Mouse (Mus musculus): ENCODE results near the gene Rad51b. TPM values are rescaled to one million over a fixed set of nuclear protein-coding genes. Genes with fewer than 3 reads are reported as not detected.
"Not testable (repeated sequence)": the region's sequence is repeated elsewhere in the genome, so short reads cannot be mapped to it uniquely, and the experiment has no call there.

Gene Rad51b
- polyA plus RNA-seq, 1 experiment from 2014 or later, result 7.7 TPM

- no peak overlapping the region for H3K9ac ChIP-seq
- no peaks in the 10 kb centered on the region; the same call in 1 of the 2 replicates for H3K36me3 ChIP-seq (replicated peaks)
- no peaks in the 10 kb centered on the region; the same call in 1 of the 2 replicates for H3K4me1 ChIP-seq
- no peak for ATAC-seq (ENCODE audit: low FRiP score)
- no peak overlapping the region for H3K4me3 ChIP-seq (replicated peaks)
- H3K4me2 ChIP-seq, result no peak overlapping the region
- H3K27me3 ChIP-seq, result no peaks in the 10 kb centered on the region
- 89% methylated on average over 9 of the region's 9 CpGs for WGBS
- H3K9me3 ChIP-seq, result no peaks in the 10 kb centered on the region
- H3K27ac ChIP-seq, result no peak overlapping the region
These were observed 4.7 kb downstream of the Rad51b start for GRCm38 (mm10) chr12:79301802-79302201.

- H3K27me3 ChIP-seq, result no peaks in the 10 kb centered on the region
- WGBS, result 57% methylated on average over 1 of the region's 1 CpGs
- ATAC-seq (ENCODE audit: low FRiP score), result no peak
These were observed 8.0 kb downstream of the Rad51b start for GRCm38 (mm10) chr12:79305131-79305530.

GRCm38 (mm10) chr12:79306013-79306412, 8.9 kb downstream of the Rad51b start:
- ATAC-seq (ENCODE audit: low FRiP score), result no peak
- WGBS, result 91% methylated on average over 4 of the region's 4 CpGs
- Histone ChIP-seq H3K27me3 (no peaks in the 10 kb centered on the region), H3K36me3 (replicated peaks) (no peaks in the 10 kb centered on the region; the same call in 1 of the 2 replicates), H3K9ac (no peak overlapping the region), H3K4me2 (no peak overlapping the region), H3K27ac (no peak overlapping the region), H3K4me1 (no peaks in the 10 kb centered on the region), H3K9me3 (no peaks in the 10 kb centered on the region), H3K4me3 (replicated peaks) (no peak overlapping the region)

More at GRCm38 (mm10) chr12:79305131-79305530, 8.0 kb downstream of the Rad51b start:
- no peak overlapping the region for H3K9ac ChIP-seq
- no peaks in the 10 kb centered on the region for H3K4me1 ChIP-seq
- H3K9me3 ChIP-seq, result no peaks in the 10 kb centered on the region
- H3K4me3 ChIP-seq (replicated peaks), result no peak overlapping the region
- no peak overlapping the region for H3K4me2 ChIP-seq
- H3K27ac ChIP-seq, result no peak overlapping the region
- H3K36me3 ChIP-seq (replicated peaks), result no peaks in the 10 kb centered on the region; the same call in 1 of the 2 replicates

GRCm38 (mm10) chr12:79313721-79314120, 16.6 kb downstream of the Rad51b start:
- Histone ChIP-seq H3K27ac (no peak overlapping the region), H3K9ac (no peak overlapping the region), H3K9me3 (no peaks in the 10 kb centered on the region), H3K4me1 (no peaks in the 10 kb centered on the region), H3K4me3 (replicated peaks) (no peak overlapping the region), H3K4me2 (no peak overlapping the region), H3K36me3 (replicated peaks) (peaks cover 3% of the 10 kb centered on the region; the same call in 1 of the 2 replicates), H3K27me3 (no peaks in the 10 kb centered on the region)
- WGBS, result 84% methylated on average over 4 of the region's 4 CpGs
- no peak for ATAC-seq (ENCODE audit: low FRiP score)

- no peak for ATAC-seq (ENCODE audit: low FRiP score)
- Histone ChIP-seq H3K27ac (no peak overlapping the region), H3K4me3 (replicated peaks) (no peak overlapping the region), H3K27me3 (no peaks in the 10 kb centered on the region), H3K4me2 (no peak overlapping the region), H3K9me3 (no peaks in the 10 kb centered on the region), H3K36me3 (replicated peaks) (peaks cover 3% of the 10 kb centered on the region; the same call in 1 of the 2 replicates), H3K4me1 (0 out of 2 replicates have a peak, but pooled peaks cover 2% of the 10 kb centered on the region), H3K9ac (no peak overlapping the region)
- WGBS, result 95% methylated on average over 5 of the region's 5 CpGs
These were observed 20.3 kb downstream of the Rad51b start for GRCm38 (mm10) chr12:79317339-79317738.

GRCm38 (mm10) chr12:79320895-79321294, 23.8 kb downstream of the Rad51b start:
- no peak for ATAC-seq (ENCODE audit: low FRiP score)
- no peak overlapping the region for H3K27ac ChIP-seq
- no peaks in the 10 kb centered on the region for H3K27me3 ChIP-seq
- 0 out of 2 replicates have a peak, but pooled peaks cover 2% of the 10 kb centered on the region for H3K4me1 ChIP-seq
- H3K9me3 ChIP-seq, result no peaks in the 10 kb centered on the region
- no peak overlapping the region for H3K4me3 ChIP-seq (replicated peaks)
- H3K36me3 ChIP-seq (replicated peaks), result no peaks in the 10 kb centered on the region
- no peak overlapping the region for H3K9ac ChIP-seq
- H3K4me2 ChIP-seq, result no peak overlapping the region
- 89% methylated on average over 5 of the region's 5 CpGs for WGBS

GRCm38 (mm10) chr12:79322539-79322938, 25.5 kb downstream of the Rad51b start:
- H3K36me3 ChIP-seq (replicated peaks); H3K4me1 ChIP-seq; ATAC-seq (ENCODE audit: low FRiP score); H3K9ac ChIP-seq; H3K9me3 ChIP-seq; H3K4me2 ChIP-seq; H3K4me3 ChIP-seq (replicated peaks); H3K27me3 ChIP-seq; H3K27ac ChIP-seq: not testable (repeated sequence)
- WGBS, result 80% methylated on average over 2 of the region's 2 CpGs

GRCm38 (mm10) chr12:79326236-79326635, 29.2 kb downstream of the Rad51b start:
- Histone ChIP-seq H3K9me3 (no peaks in the 10 kb centered on the region), H3K4me3 (replicated peaks) (no peak overlapping the region), H3K9ac (no peak overlapping the region), H3K4me1 (no peaks in the 10 kb centered on the region), H3K27me3 (no peaks in the 10 kb centered on the region), H3K4me2 (no peak overlapping the region), H3K27ac (no peak overlapping the region), H3K36me3 (replicated peaks) (no peaks in the 10 kb centered on the region)
- WGBS, result 69% methylated on average over 2 of the region's 2 CpGs
- ATAC-seq (ENCODE audit: low FRiP score), result no peak

GRCm38 (mm10) chr12:79326745-79327144, 29.7 kb downstream of the Rad51b start:
- Histone ChIP-seq H3K36me3 (replicated peaks) (no peaks in the 10 kb centered on the region), H3K9ac (no peak overlapping the region), H3K4me1 (no peaks in the 10 kb centered on the region), H3K27me3 (no peaks in the 10 kb centered on the region), H3K27ac (no peak overlapping the region), H3K9me3 (no peaks in the 10 kb centered on the region), H3K4me3 (replicated peaks) (no peak overlapping the region), H3K4me2 (no peak overlapping the region)
- ATAC-seq (ENCODE audit: low FRiP score), result no peak
- 78% methylated on average over 2 of the region's 2 CpGs for WGBS

- Histone ChIP-seq H3K9ac (no peak overlapping the region), H3K4me2 (no peak overlapping the region), H3K4me3 (replicated peaks) (no peak overlapping the region), H3K27me3 (no peaks in the 10 kb centered on the region), H3K36me3 (replicated peaks) (no peaks in the 10 kb centered on the region), H3K9me3 (no peaks in the 10 kb centered on the region), H3K27ac (no peak overlapping the region), H3K4me1 (no peaks in the 10 kb centered on the region)
- WGBS, result 89% methylated on average over 2 of the region's 2 CpGs
- no peak for ATAC-seq (ENCODE audit: low FRiP score)
These were observed 30.8 kb downstream of the Rad51b start for GRCm38 (mm10) chr12:79327868-79328267.

GRCm38 (mm10) chr12:79330571-79330970, 33.5 kb downstream of the Rad51b start:
- no peaks in the 10 kb centered on the region for H3K27me3 ChIP-seq
- WGBS, result 81% methylated on average over 2 of the region's 2 CpGs
- H3K9me3 ChIP-seq, result 0 out of 2 replicates have a peak, but pooled peaks cover 5% of the 10 kb centered on the region
- H3K4me1 ChIP-seq, result no peaks in the 10 kb centered on the region
- no peak for ATAC-seq (ENCODE audit: low FRiP score)
- no peak overlapping the region for H3K4me2 ChIP-seq
- H3K4me3 ChIP-seq (replicated peaks), result no peak overlapping the region
- no peak overlapping the region for H3K27ac ChIP-seq
- peaks cover 13% of the 10 kb centered on the region for H3K36me3 ChIP-seq (replicated peaks)
- H3K9ac ChIP-seq, result no peak overlapping the region

GRCm38 (mm10) chr12:79331722-79332121, 34.6 kb downstream of the Rad51b start:
- Histone ChIP-seq H3K9ac (no peak overlapping the region), H3K4me3 (replicated peaks) (no peak overlapping the region), H3K9me3 (0 out of 2 replicates have a peak, but pooled peaks cover 5% of the 10 kb centered on the region), H3K4me2 (no peak overlapping the region), H3K27me3 (no peaks in the 10 kb centered on the region), H3K36me3 (replicated peaks) (peaks cover 13% of the 10 kb centered on the region), H3K4me1 (no peaks in the 10 kb centered on the region), H3K27ac (no peak overlapping the region)
- no peak for ATAC-seq (ENCODE audit: low FRiP score)
- 83% methylated on average over 4 of the region's 4 CpGs for WGBS

- Histone ChIP-seq H3K4me3 (replicated peaks) (no peak overlapping the region), H3K27me3 (no peaks in the 10 kb centered on the region), H3K9ac (no peak overlapping the region), H3K27ac (no peak overlapping the region), H3K4me1 (no peaks in the 10 kb centered on the region), H3K4me2 (no peak overlapping the region), H3K9me3 (0 out of 2 replicates have a peak, but pooled peaks cover 5% of the 10 kb centered on the region), H3K36me3 (replicated peaks) (peaks cover 12% of the 10 kb centered on the region)
- 91% methylated on average over 8 of the region's 8 CpGs for WGBS
- no peak for ATAC-seq (ENCODE audit: low FRiP score)
These were observed 41.7 kb downstream of the Rad51b start for GRCm38 (mm10) chr12:79338791-79339190.

All from forebrain, embryonic 12.5 days (tissue).